11 mouse cellular contexts compared by ENCODE assay signal in genomic region chr15:53399663-53400553, GRCm38 (mm10).
A peak's percentile ranks its signal among the peaks of the same experiment; 100 is the strongest.
DNase-seq lines count a peak whose midpoint lies in the region; ATAC-seq and TF ChIP-seq lines count a peak whose summit lies in the region.
"Had no signal": no experiment of that assay in that cellular context is flagged by ENCODE, and none has a peak within 500 bp of the region (broad histone marks: within the 10 kb centered on the region; RNA-seq: fewer than 3 reads in every experiment).

No protein-coding gene starts in this region.

- H3K4me3 ChIP-seq in heart, postnatal 0 days (ENCODE audit: low read depth, low read length), result peak overlapping the region; percentile 18; the same call in 1 of the 2 replicates
- peak overlapping the region; percentile 36 for H3K4me3 ChIP-seq in bone marrow, adult 2 months (replicated peaks; ENCODE audit: control insufficient read depth, low read depth, low read length)
- H3K4me3 ChIP-seq in macrophage (ENCODE audit: inconsistent target), result peak overlapping the region; percentile 29
- H3K4me3 ChIP-seq: liver, embryonic 13.5 days; stomach, embryonic 15.5 days had no signal

- peak; percentile 43 for DNase-seq in heart, postnatal 0 days (ENCODE audit: low spot score)
- DNase-seq in heart, adult 8-10 months (ENCODE audit: low spot score), result no peak
- DNase-seq in B cell, adult 2 months, result peak; percentile 54 to 55
- no peak for DNase-seq in left cerebral cortex, adult 11 months (ENCODE audit: low spot score)
- no peak for DNase-seq in kidney, postnatal 25 days
- DNase-seq: layer of hippocampus, postnatal 36 days; liver, embryonic 13.5 days had no signal

- H3K27me3 ChIP-seq in heart, postnatal 0 days (ENCODE audit: control insufficient read depth, insufficient read depth, low read length), result no peaks in the 10 kb centered on the region
- H3K27me3 ChIP-seq: liver, embryonic 13.5 days; stomach, embryonic 15.5 days had no signal

- H3K4me1 ChIP-seq in heart, postnatal 0 days (ENCODE audit: control insufficient read depth, insufficient read depth), result no peaks in the 10 kb centered on the region
- no peaks in the 10 kb centered on the region for H3K4me1 ChIP-seq in bone marrow, adult 2 months (ENCODE audit: control insufficient read depth, insufficient read depth, low read length)
- H3K4me1 ChIP-seq: liver, embryonic 13.5 days; stomach, embryonic 15.5 days had no signal

- 0 out of 2 replicates have a peak overlapping the region, but pooled peaks have one; percentile 11 for H3K27ac ChIP-seq in heart, postnatal 0 days (ENCODE audit: low read depth)
- peak overlapping the region; percentile 21; the same call in 1 of the 2 replicates for H3K27ac ChIP-seq in bone marrow, adult 2 months (ENCODE audit: control insufficient read depth, insufficient read depth, low read depth, low read length, poor library complexity)
- peak overlapping the region; percentile 92 for H3K27ac ChIP-seq in macrophage
- H3K27ac ChIP-seq: liver, embryonic 13.5 days; stomach, embryonic 15.5 days had no signal

- WGBS in heart, postnatal 0 days, result 47% methylated on average over 11 of the region's 11 CpGs
- WGBS in bone marrow, adult 2 months, result 11% methylated on average over 11 of the region's 11 CpGs
- WGBS in macrophage (ENCODE audit: missing documents), result 11% methylated on average over 11 of the region's 11 CpGs

- TF ChIP-seq EP300 in heart, postnatal 0 days (IDR thresholded peaks at IDR 0.05; ENCODE audit: low read depth), result no peak

- H3K4me2 ChIP-seq in heart, postnatal 0 days (ENCODE audit: low read depth, low read length), result peak overlapping the region; percentile 34
- H3K4me2 ChIP-seq: liver, embryonic 13.5 days; stomach, embryonic 15.5 days had no signal

- no peak for ATAC-seq in heart, postnatal 0 days (ENCODE audit: insufficient read depth, low read depth)
- ATAC-seq: forebrain, embryonic 14.5 days had no signal

- 0 out of 2 replicates have a peak overlapping the region, but pooled peaks have one; percentile 33 for H3K9ac ChIP-seq in heart, postnatal 0 days (replicated peaks; ENCODE audit: low read depth, low read length)
- H3K9ac ChIP-seq: liver, embryonic 13.5 days; stomach, embryonic 15.5 days had no signal

- no peak for TF ChIP-seq CTCF in heart, postnatal 0 days (IDR thresholded peaks at IDR 0.05; ENCODE audit: low read depth)
- no peak for TF ChIP-seq CTCF in bone marrow, adult 2 months (IDR thresholded peaks at IDR 0.05; ENCODE audit: control insufficient read depth, insufficient read depth, low read length)

- H3K36me3 ChIP-seq in heart, postnatal 0 days (replicated peaks; ENCODE audit: control insufficient read depth, insufficient read depth, low read length), result no peaks in the 10 kb centered on the region
- H3K36me3 ChIP-seq in macrophage (ENCODE audit: inconsistent target), result no peaks in the 10 kb centered on the region
- H3K36me3 ChIP-seq: liver, embryonic 13.5 days; stomach, embryonic 15.5 days had no signal

- no peak for TF ChIP-seq POLR2A in bone marrow, adult 2 months (IDR thresholded peaks at IDR 0.05; ENCODE audit: borderline replicate concordance, control insufficient read depth, low read depth, low read length)

- H3K79me2 ChIP-seq in macrophage (ENCODE audit: inconsistent target), result no peaks in the 10 kb centered on the region

- peaks cover 3% of the 10 kb centered on the region; the same call in 1 of the 2 replicates for H3K9me3 ChIP-seq in heart, postnatal 0 days (replicated peaks; ENCODE audit: control insufficient read depth, low read length)
- H3K9me3 ChIP-seq: liver, embryonic 13.5 days; stomach, embryonic 15.5 days had no signal

Comparison
In these comparisons a context has a peak if more than half of its experiments do, and no peak if none do; other contexts are left out.
1. DNase-seq: peak in heart, postnatal 0 days (single experiment) and B cell, adult 2 months (2 of 2); none in heart, adult 8-10 months (single experiment), left cerebral cortex, adult 11 months (single experiment) and kidney, postnatal 25 days (0 of 2).
2. H3K27ac ChIP-seq: peak in every context shown above with its lines; median percentile 92 in macrophage; 21 in bone marrow, adult 2 months; 11 in heart, postnatal 0 days.
3. Peak in every context shown above with its lines, with median percentiles within 50 percentile points of each other: H3K4me3 ChIP-seq.